Mouse (Mus musculus) lung, postnatal 0 days (tissue): Measurements from ENCODE around the gene Gm20765. TPM values are rescaled to one million over a fixed set of nuclear protein-coding genes. Genes with fewer than 3 reads are reported as not detected.

Experiments
- ATAC-seq: fragments of 200-750 bp; cut with Nextera tagmentation; 2 replicates; pipeline ENCODE4 v1.8.0; 2017; ENCODE audit warnings: moderate library complexity
- DNase-seq: peaks from one replicate; pipeline ENCODE4 v3.0.0-alpha.2; 2016; ENCODE audit warnings: low spot score
- H3K27ac ChIP-seq: fragments of 300-500 bp; sonication (generic); 2 replicates; pipeline ENCODE4 v1.5.1; 2014; ENCODE audit warnings: antibody characterized with exemption, mild to moderate bottlenecking, low read length, mixed read lengths
- H3K27me3 ChIP-seq: fragments of 300-500 bp; sonication (generic); replicated peaks from 2 replicates; pipeline ENCODE4 v1.6.1; 2014; ENCODE audit warnings: low read length, mixed read lengths; ENCODE audit not compliant: insufficient read depth
- H3K36me3 ChIP-seq: fragments of 300-500 bp; sonication (generic); 2 replicates; pipeline ENCODE4 v1.6.1; 2014; ENCODE audit warnings: low read length, mixed read lengths; ENCODE audit not compliant: insufficient read depth
- H3K4me1 ChIP-seq: fragments of 300-500 bp; sonication (generic); 2 replicates; pipeline ENCODE4 v1.6.1; 2014; ENCODE audit warnings: antibody characterized with exemption, low read depth, low read length, mixed read lengths; ENCODE audit not compliant: insufficient read depth
- H3K4me2 ChIP-seq: fragments of 300-500 bp; sonication (generic); replicated peaks from 2 replicates; pipeline ENCODE4 v1.6.1; 2014; ENCODE audit warnings: low read depth, mild to moderate bottlenecking, low read length, moderate library complexity, mixed read lengths
- H3K4me3 ChIP-seq: fragments of 300-500 bp; sonication (generic); 2 replicates; pipeline ENCODE4 v1.5.1; 2014; ENCODE audit warnings: low read depth, low read length
- H3K9ac ChIP-seq: fragments of 300-500 bp; sonication (generic); replicated peaks from 2 replicates; pipeline ENCODE4 v1.6.1; 2014; ENCODE audit warnings: low read depth, mild to moderate bottlenecking
- H3K9me3 ChIP-seq: fragments of 300-500 bp; sonication (generic); 2 replicates; pipeline ENCODE4 v1.6.1; 2016; ENCODE audit warnings: low read length, mixed read lengths
- CTCF ChIP-seq: IDR thresholded peaks from 2 replicates; pipeline ENCODE4 v1.5.1; 2016; ENCODE audit warnings: antibody characterized with exemption, mild to moderate bottlenecking
- EP300 ChIP-seq: IDR thresholded peaks from 2 replicates; pipeline ENCODE4 v1.6.1; 2016; ENCODE audit warnings: antibody characterized with exemption, mild to moderate bottlenecking, control low read depth
- WGBS: fragments of 180-500 bp; shearing (Covaris S2); extraction: QIAGEN DNeasy Blood & Tissue Kit; methylation state at CpG from one replicate; pipeline ENCODE4 v1.1.7; 2014; 5-methylcytosine and 5-hydroxymethylcytosine counted together
- polyA plus RNA-seq: library from polyadenylated mRNA; unstranded; fragments of >200 nt; fragmentation: Nextera tagmentation; extraction: Ambion mirVana; gene quantifications from 2 replicates; pipeline ENCODE4 v1.2.1, GENCODE M21; 2015

Gm20765 gene
- polyA plus RNA-seq, 1 experiment from 2014 or later = not detected

GRCm38 (mm10) chr10:104209655-104210054 lies 24.3 kb downstream of the Gm20765 start:
- TF ChIP-seq EP300 (no peak), CTCF (no peak)
- 70% methylated on average over 1 of the region's 1 CpGs for WGBS
- Histone ChIP-seq H3K9ac (no peak overlapping the region), H3K4me2 (no peak overlapping the region), H3K9me3 (no peaks in the 10 kb centered on the region), H3K27ac (no peak overlapping the region), H3K4me3 (no peak overlapping the region), H3K36me3 (no peaks in the 10 kb centered on the region), H3K27me3 (no peaks in the 10 kb centered on the region), H3K4me1 (no peaks in the 10 kb centered on the region)
- ATAC-seq (no peak), DNase-seq (no peak)

- no peak for TF ChIP-seq CTCF
- TF ChIP-seq EP300 = no peak
- no peaks in the 10 kb centered on the region for H3K4me1 ChIP-seq
- DNase-seq (no peak), ATAC-seq (no peak)
- no peak overlapping the region for H3K9ac ChIP-seq
- WGBS = 78% methylated on average over 3 of the region's 3 CpGs
- no peaks in the 10 kb centered on the region for H3K9me3 ChIP-seq
- no peaks in the 10 kb centered on the region for H3K27me3 ChIP-seq
- H3K36me3 ChIP-seq = no peaks in the 10 kb centered on the region
- H3K4me3 ChIP-seq = no peak overlapping the region
- no peak overlapping the region for H3K27ac ChIP-seq
- H3K4me2 ChIP-seq = no peak overlapping the region
These were observed 25.1 kb downstream of the Gm20765 start for GRCm38 (mm10) chr10:104210268-104210990.

- Histone ChIP-seq H3K4me1 (no peaks in the 10 kb centered on the region), H3K27ac (no peak overlapping the region), H3K9ac (no peak overlapping the region), H3K27me3 (no peaks in the 10 kb centered on the region), H3K4me3 (no peak overlapping the region), H3K9me3 (no peaks in the 10 kb centered on the region), H3K36me3 (no peaks in the 10 kb centered on the region), H3K4me2 (no peak overlapping the region)
- no peak for DNase-seq
- 88% methylated on average over 5 of the region's 5 CpGs for WGBS
- TF ChIP-seq CTCF (no peak), EP300 (no peak)
- no peak for ATAC-seq
These were observed 29.2 kb downstream of the Gm20765 start for GRCm38 (mm10) chr10:104214527-104214926.

GRCm38 (mm10) chr10:104220303-104221021 lies 35.1 kb downstream of the Gm20765 start:
- TF ChIP-seq EP300 = no peak
- TF ChIP-seq CTCF = no peak
- no peak for DNase-seq
- Histone ChIP-seq H3K9me3 (no peaks in the 10 kb centered on the region), H3K4me3 (no peak overlapping the region), H3K27ac (no peak overlapping the region), H3K9ac (no peak overlapping the region), H3K27me3 (no peaks in the 10 kb centered on the region), H3K36me3 (no peaks in the 10 kb centered on the region), H3K4me1 (no peaks in the 10 kb centered on the region), H3K4me2 (no peak overlapping the region)
- 78% methylated on average over 6 of the region's 6 CpGs for WGBS
- no peak for ATAC-seq

Other genes starting within 250 kb of the Gm20765 start
- gene Gm21293, start 42.5 kb upstream of the Gm20765 start, polyA plus RNA-seq = not detected in 2 replicates
- gene Gm6763, start 34.0 kb upstream of the Gm20765 start, polyA plus RNA-seq = not detected in 2 replicates
- gene Gm8764, start 25.5 kb upstream of the Gm20765 start, polyA plus RNA-seq = not detected in 2 replicates
- gene Gm21304, start 17.0 kb upstream of the Gm20765 start, polyA plus RNA-seq = not detected in 2 replicates
- not detected in 2 replicates for gene Gm21312, start 8.5 kb upstream of the Gm20765 start, polyA plus RNA-seq
- gene Gm4340, start 8.5 kb downstream of the Gm20765 start, polyA plus RNA-seq = not detected in 2 replicates